Mouse (Mus musculus) embryonic facial prominence, embryonic 12.5 days (tissue): Measurements from ENCODE around the gene Prkaa1. TPM values are rescaled to one million over a fixed set of nuclear protein-coding genes. Genes with fewer than 3 reads are reported as not detected.

Source experiments
- ATAC-seq: fragments of 200-750 bp; cut with Nextera tagmentation; 2 replicates; pipeline ENCODE4 v1.8.0; 2017; ENCODE audit not compliant: insufficient number of reproducible peaks, insufficient read depth, low FRiP score, low TSS enrichment
- H3K27ac ChIP-seq: fragments of 300-500 bp; sonication (generic); 2 replicates; pipeline ENCODE4 v1.5.1; 2016; ENCODE audit warnings: mild to moderate bottlenecking
- H3K27me3 ChIP-seq: fragments of 300-500 bp; sonication (generic); 2 replicates; pipeline ENCODE4 v1.6.1; 2016; ENCODE audit warnings: mild to moderate bottlenecking, moderate library complexity
- H3K36me3 ChIP-seq: fragments of 300-500 bp; sonication (generic); 2 replicates; pipeline ENCODE4 v1.6.1; 2016; ENCODE audit warnings: mild to moderate bottlenecking
- H3K4me1 ChIP-seq: fragments of 300-500 bp; sonication (generic); 2 replicates; pipeline ENCODE4 v1.6.1; 2016
- H3K4me2 ChIP-seq: fragments of 300-500 bp; sonication (generic); replicated peaks from 2 replicates; pipeline ENCODE4 v1.6.1; 2016; ENCODE audit warnings: mild to moderate bottlenecking, moderate library complexity
- H3K4me3 ChIP-seq: fragments of 300-500 bp; sonication (generic); 2 replicates; pipeline ENCODE4 v1.5.1; 2016; ENCODE audit warnings: mild to moderate bottlenecking
- H3K9ac ChIP-seq: fragments of 300-500 bp; sonication (generic); 2 replicates; pipeline ENCODE4 v1.6.1; 2016; ENCODE audit warnings: mild to moderate bottlenecking, moderate library complexity
- H3K9me3 ChIP-seq: fragments of 300-500 bp; sonication (generic); 2 replicates; pipeline ENCODE4 v1.6.1; 2016; ENCODE audit warnings: mild to moderate bottlenecking, moderate library complexity
- WGBS: fragments of 180-500 bp; shearing (Covaris S2); methylation state at CpG from one replicate; pipeline ENCODE4 v1.1.7; 2016; 5-methylcytosine and 5-hydroxymethylcytosine counted together
- polyA plus RNA-seq: library from polyadenylated mRNA; unstranded; fragments of >200 nt; fragmentation: Nextera tagmentation; extraction: Ambion mirVana; gene quantifications from 2 replicates; pipeline ENCODE4 v1.2.1, GENCODE M21; 2016

Gene Prkaa1
- polyA plus RNA-seq, 1 experiment from 2014 or later = 17.8 TPM

DNA sequence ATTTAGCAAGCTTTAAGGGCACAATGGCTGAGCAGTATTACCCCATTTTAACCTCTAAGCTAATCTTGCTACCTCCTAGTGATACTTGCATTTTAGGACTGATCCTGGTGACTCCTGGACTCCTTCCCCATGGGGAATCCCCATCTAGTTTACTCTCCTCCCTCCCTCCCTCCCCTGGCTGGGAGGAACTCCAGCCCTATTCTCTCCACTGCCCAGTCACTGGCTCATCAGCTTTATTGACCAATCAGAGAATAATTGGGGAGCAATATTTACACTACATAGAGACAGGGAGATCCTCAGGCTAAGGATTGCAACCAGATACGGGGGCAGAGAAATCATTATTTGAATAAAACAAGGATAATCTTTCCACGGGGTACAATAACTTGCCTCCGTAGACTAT, 9.5 kb upstream of the Prkaa1 start:
- no peak overlapping the region for H3K9ac ChIP-seq
- no peak overlapping the region for H3K4me3 ChIP-seq
- 78% methylated on average over 3 of the region's 3 CpGs for WGBS
- H3K4me2 ChIP-seq = no peak overlapping the region
- H3K36me3 ChIP-seq = no peaks in the 10 kb centered on the region
- H3K9me3 ChIP-seq = no peaks in the 10 kb centered on the region
- H3K27me3 ChIP-seq = no peaks in the 10 kb centered on the region
- no peak overlapping the region for H3K27ac ChIP-seq
- no peaks in the 10 kb centered on the region; the same call in 1 of the 2 replicates for H3K4me1 ChIP-seq
- no peak for ATAC-seq

GRCm38 (mm10) chr15:5134945-5135483, 8.6 kb upstream of the Prkaa1 start:
- H3K36me3 ChIP-seq = no peaks in the 10 kb centered on the region
- no peaks in the 10 kb centered on the region for H3K9me3 ChIP-seq
- H3K4me1 ChIP-seq = no peaks in the 10 kb centered on the region; the same call in 1 of the 2 replicates
- no peaks in the 10 kb centered on the region for H3K27me3 ChIP-seq
- H3K27ac ChIP-seq = no peak overlapping the region
- H3K4me3 ChIP-seq = no peak overlapping the region
- no peak for ATAC-seq
- WGBS = 75% methylated on average over 8 of the region's 8 CpGs
- no peak overlapping the region for H3K9ac ChIP-seq
- H3K4me2 ChIP-seq = no peak overlapping the region

GRCm38 (mm10) chr15:5138021-5138856, 5.4 kb upstream of the Prkaa1 start:
- no peak overlapping the region for H3K4me3 ChIP-seq
- no peaks in the 10 kb centered on the region for H3K36me3 ChIP-seq
- no peaks in the 10 kb centered on the region for H3K27me3 ChIP-seq
- no peaks in the 10 kb centered on the region; the same call in 1 of the 2 replicates for H3K4me1 ChIP-seq
- no peak overlapping the region for H3K4me2 ChIP-seq
- H3K27ac ChIP-seq = peak overlapping the region; percentile 30; the same call in 1 of the 2 replicates
- ATAC-seq = peak; percentile 55; the same call in 1 of the 2 replicates
- no peak overlapping the region for H3K9ac ChIP-seq
- H3K9me3 ChIP-seq = no peaks in the 10 kb centered on the region
- WGBS = 72% methylated on average over 9 of the region's 9 CpGs

DNA sequence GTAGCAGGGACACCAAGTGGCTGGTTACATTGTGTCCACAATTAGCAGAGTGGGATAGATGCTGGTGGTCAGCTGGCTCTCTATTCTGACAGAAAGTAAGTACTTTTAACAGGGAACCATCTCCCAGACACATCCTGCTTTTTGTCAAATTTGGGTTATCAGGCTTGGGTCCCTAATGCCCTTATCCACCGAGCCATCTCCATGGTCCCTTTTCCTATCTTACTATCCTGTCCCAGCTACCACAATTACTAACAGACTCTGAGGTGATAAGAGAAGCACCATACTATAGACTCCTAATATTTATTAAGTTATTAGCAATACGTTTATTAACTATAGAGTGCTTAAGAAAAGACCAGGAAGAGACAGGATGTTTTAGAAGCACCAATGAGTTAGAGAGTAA, 4.3 kb upstream of the Prkaa1 start:
- H3K27me3 ChIP-seq = no peaks in the 10 kb centered on the region
- no peaks in the 10 kb centered on the region; the same call in 1 of the 2 replicates for H3K4me1 ChIP-seq
- no peak overlapping the region for H3K4me3 ChIP-seq
- no peak overlapping the region for H3K4me2 ChIP-seq
- no peak for ATAC-seq
- no peak overlapping the region for H3K27ac ChIP-seq
- no peaks in the 10 kb centered on the region for H3K36me3 ChIP-seq
- WGBS = 81% methylated on average over 2 of the region's 2 CpGs
- H3K9ac ChIP-seq = no peak overlapping the region
- H3K9me3 ChIP-seq = no peaks in the 10 kb centered on the region

DNA sequence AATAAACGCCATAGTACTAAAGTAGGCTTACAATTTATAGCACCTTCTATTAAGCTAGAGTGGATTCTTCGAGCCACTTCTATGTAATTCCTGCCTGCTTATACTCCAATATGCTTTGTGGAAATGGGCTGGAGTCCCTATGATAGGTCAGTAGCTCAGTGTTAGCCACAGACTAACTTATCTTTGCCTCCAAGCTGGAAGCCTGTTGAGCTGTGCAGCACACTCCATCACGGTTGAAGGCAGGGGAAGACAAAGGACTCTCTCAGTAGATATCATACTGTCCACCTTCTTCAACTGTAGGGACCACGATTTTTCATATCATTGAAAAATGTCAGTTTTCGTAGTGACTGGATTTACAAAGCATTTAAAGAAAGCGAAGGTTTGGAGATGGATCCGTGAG, 3.8 kb upstream of the Prkaa1 start:
- H3K27ac ChIP-seq = no peak overlapping the region
- no peaks in the 10 kb centered on the region for H3K27me3 ChIP-seq
- ATAC-seq = no peak
- 85% methylated on average over 7 of the region's 7 CpGs for WGBS
- H3K9ac ChIP-seq = no peak overlapping the region
- no peaks in the 10 kb centered on the region for H3K36me3 ChIP-seq
- H3K9me3 ChIP-seq = no peaks in the 10 kb centered on the region
- H3K4me2 ChIP-seq = no peak overlapping the region
- H3K4me1 ChIP-seq = peaks cover 3% of the 10 kb centered on the region
- H3K4me3 ChIP-seq = no peak overlapping the region

DNA sequence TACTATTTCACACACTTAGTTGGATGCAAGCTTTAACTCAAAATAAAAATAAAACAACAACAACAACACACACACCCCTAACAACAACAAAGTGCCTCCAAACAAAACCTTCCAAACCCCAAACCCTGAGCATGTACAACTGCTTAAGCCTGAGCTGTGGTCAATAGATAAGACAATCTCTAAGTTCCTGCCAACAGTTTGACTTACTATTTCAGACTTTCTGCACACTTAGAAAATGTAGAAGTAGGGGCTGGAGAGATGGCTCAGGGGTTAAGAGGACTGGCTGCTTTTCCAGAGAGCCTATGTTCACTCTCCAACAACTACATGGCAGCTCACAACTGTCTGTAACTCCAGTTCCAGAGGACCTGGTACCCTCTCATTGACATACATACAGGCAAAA, 3.3 kb upstream of the Prkaa1 start:
- no peak overlapping the region for H3K4me3 ChIP-seq
- H3K9me3 ChIP-seq = no peaks in the 10 kb centered on the region
- H3K27me3 ChIP-seq = no peaks in the 10 kb centered on the region
- peaks cover 8% of the 10 kb centered on the region for H3K4me1 ChIP-seq
- no peaks in the 10 kb centered on the region for H3K36me3 ChIP-seq
- no peak overlapping the region for H3K4me2 ChIP-seq
- ATAC-seq = no peak
- no peak overlapping the region for H3K27ac ChIP-seq
- H3K9ac ChIP-seq = no peak overlapping the region

DNA sequence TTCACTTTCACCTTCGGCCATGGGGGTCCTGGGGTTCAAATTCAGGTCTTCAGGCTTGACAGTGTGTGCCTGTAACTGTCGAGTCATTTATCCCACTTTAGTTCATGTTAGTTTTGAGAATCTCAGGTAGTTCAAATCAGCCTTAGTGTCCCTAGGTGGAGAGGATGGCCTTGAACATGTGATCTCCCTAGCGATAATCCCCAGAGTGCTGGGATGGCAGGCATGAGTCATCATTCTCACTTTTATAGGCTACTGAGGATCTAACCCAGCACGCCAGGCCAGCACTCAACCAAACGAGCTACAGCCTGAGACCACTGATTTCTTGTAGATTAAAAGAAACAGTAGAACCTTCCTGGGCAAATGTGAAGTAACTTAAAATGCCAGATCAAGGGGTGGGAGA, 1.6 kb upstream of the Prkaa1 start:
- Histone ChIP-seq H3K4me3 (no peak overlapping the region), H3K9ac (no peak overlapping the region), H3K4me2 (no peak overlapping the region), H3K27me3 (no peaks in the 10 kb centered on the region), H3K9me3 (no peaks in the 10 kb centered on the region), H3K4me1 (peaks cover 10% of the 10 kb centered on the region), H3K36me3 (no peaks in the 10 kb centered on the region), H3K27ac (no peak overlapping the region)
- WGBS = 63% methylated on average over 5 of the region's 5 CpGs
- ATAC-seq = no peak

DNA sequence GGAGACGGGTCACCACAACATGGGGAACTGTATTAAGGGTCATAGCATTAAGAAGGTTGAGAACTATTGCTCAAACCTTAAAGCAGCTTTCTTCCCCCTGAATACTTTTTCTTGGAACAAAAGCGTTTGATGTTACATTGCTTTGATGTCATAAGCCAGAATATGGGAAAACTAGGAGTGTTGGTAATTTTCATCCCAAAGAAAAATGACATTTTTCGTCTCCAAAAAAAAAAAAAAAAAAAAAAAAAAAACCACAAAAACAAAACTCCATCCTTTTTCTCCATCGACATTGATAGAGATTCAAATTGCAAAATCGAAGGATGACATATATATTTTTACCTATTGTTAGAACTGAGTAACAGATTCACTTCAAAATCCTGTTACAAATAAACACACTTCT, 947 bp upstream of the Prkaa1 start:
- Histone ChIP-seq H3K4me2 (no peak overlapping the region), H3K36me3 (no peaks in the 10 kb centered on the region), H3K27ac (no peak overlapping the region), H3K27me3 (no peaks in the 10 kb centered on the region), H3K9ac (no peak overlapping the region), H3K9me3 (no peaks in the 10 kb centered on the region), H3K4me1 (peaks cover 10% of the 10 kb centered on the region), H3K4me3 (no peak overlapping the region)
- WGBS = 72% methylated on average over 5 of the region's 5 CpGs
- no peak for ATAC-seq

DNA sequence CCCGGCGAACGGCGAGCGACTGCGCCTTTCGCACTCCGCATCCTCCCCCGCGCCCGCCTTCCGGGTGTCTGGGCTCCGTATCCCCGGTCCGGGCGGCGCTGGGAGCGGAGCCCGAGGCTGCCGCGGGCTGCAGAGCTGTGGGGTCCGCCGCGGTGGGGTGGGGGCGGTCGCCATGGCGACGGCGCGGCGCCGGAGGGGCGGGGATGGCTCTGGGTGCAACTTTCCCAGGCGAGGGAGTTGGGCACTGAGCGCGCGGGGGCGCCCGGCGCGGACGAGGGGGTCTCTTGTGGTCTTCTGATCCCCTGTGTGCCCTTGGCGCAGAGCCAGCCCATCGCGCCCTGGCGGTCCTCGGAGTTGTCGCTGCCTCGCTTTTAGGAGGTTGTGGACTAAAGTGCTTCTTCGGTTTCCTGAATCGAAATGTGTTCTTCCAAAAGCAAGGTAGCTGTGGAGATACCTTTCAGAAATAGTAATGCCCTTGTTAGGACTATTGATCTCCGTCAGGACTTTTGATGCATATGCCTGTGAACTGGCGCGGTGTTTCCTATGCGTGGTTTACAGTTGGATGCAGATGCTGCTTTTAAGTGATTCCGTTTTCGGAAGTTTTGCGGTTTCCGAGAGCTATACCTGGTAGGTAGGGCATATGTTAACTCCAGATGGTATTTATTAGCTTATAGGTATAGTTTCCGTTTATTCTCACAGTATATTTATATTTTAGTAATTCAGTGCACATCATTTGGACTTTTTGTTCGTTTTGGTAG, 539 bp downstream of the Prkaa1 start:
- 1% methylated on average over 52 of the region's 61 CpGs for WGBS
- Histone ChIP-seq H3K27me3 (no peaks in the 10 kb centered on the region), H3K4me3 (peak overlapping the region; percentile 86), H3K9me3 (no peaks in the 10 kb centered on the region), H3K27ac (peak overlapping the region; percentile 93), H3K4me2 (peak overlapping the region; percentile 69), H3K36me3 (no peaks in the 10 kb centered on the region), H3K9ac (peak overlapping the region; percentile 84), H3K4me1 (peaks cover 22% of the 10 kb centered on the region)
- ATAC-seq = peak; percentile 83

- Histone ChIP-seq H3K36me3 (no peaks in the 10 kb centered on the region), H3K4me3 (peak overlapping the region; percentile 86), H3K4me2 (peak overlapping the region; percentile 69), H3K27me3 (no peaks in the 10 kb centered on the region), H3K9ac (peak overlapping the region; percentile 19; the same call in 1 of the 2 replicates), H3K9me3 (no peaks in the 10 kb centered on the region), H3K4me1 (peaks cover 26% of the 10 kb centered on the region), H3K27ac (no peak overlapping the region)
- WGBS = 44% methylated on average over 9 of the region's 9 CpGs
- no peak for ATAC-seq
Measured at GRCm38 (mm10) chr15:5145196-5145945, 1.7 kb downstream of the Prkaa1 start.

GRCm38 (mm10) chr15:5149187-5149586, 5.5 kb downstream of the Prkaa1 start:
- H3K9ac ChIP-seq = no peak overlapping the region
- no peak overlapping the region for H3K4me2 ChIP-seq
- no peak overlapping the region for H3K27ac ChIP-seq
- no peaks in the 10 kb centered on the region for H3K36me3 ChIP-seq
- no peak for ATAC-seq
- H3K4me3 ChIP-seq = no peak overlapping the region
- peaks cover 26% of the 10 kb centered on the region for H3K4me1 ChIP-seq
- H3K9me3 ChIP-seq = no peaks in the 10 kb centered on the region
- 70% methylated on average over 4 of the region's 4 CpGs for WGBS
- H3K27me3 ChIP-seq = no peaks in the 10 kb centered on the region
